Mouse (Mus musculus): Measurements from ENCODE around the gene Eif2b4.

- no peak for TF ChIP-seq POLR2A (IDR thresholded peaks at IDR 0.05; ENCODE audit: insufficient read length, low read depth)
- TF ChIP-seq POLR2AphosphoS2 (IDR thresholded peaks at IDR 0.05; ENCODE audit: insufficient read length, low read depth) = no peak
- TF ChIP-seq MYOG (IDR thresholded peaks at IDR 0.05; ENCODE audit: control insufficient read depth in 1 of 3, insufficient read depth in 1 of 3, insufficient read length in 2 of 3, low read depth in 2 of 3) = no peak
- TF ChIP-seq E2F4 (IDR thresholded peaks at IDR 0.05; ENCODE audit: insufficient read depth) = no peak
- TF ChIP-seq MAX (IDR thresholded peaks at IDR 0.05; ENCODE audit: low read depth) = no peak
- no peak for TF ChIP-seq CEBPB (IDR thresholded peaks at IDR 0.05; ENCODE audit: insufficient read depth, poor library complexity, severe bottlenecking)
- TF ChIP-seq USF1 (IDR thresholded peaks at IDR 0.05; ENCODE audit: low read depth) = no peak
- TF ChIP-seq TCF12 (IDR thresholded peaks at IDR 0.05; ENCODE audit: insufficient read depth, poor library complexity, severe bottlenecking) = no peak
- no peak for TF ChIP-seq MYOD1 (IDR thresholded peaks at IDR 0.05; ENCODE audit: control insufficient read depth in 1 of 3, insufficient read length in 2 of 3, low read depth in 2 of 3)
- no peak for TF ChIP-seq REST (IDR thresholded peaks at IDR 0.05; ENCODE audit: insufficient read depth, insufficient read length)
Measured at GRCm38 (mm10) chr5:31193631-31194281, 526 bp upstream of the Eif2b4 start.

Measured in myocyte (in vitro differentiated cells).